Mouse (Mus musculus) stomach, postnatal 0 days (tissue): Measurements from ENCODE around the gene Tshz2.

Experiments used
- CTCF ChIP-seq: IDR thresholded peaks from 2 replicates; pipeline ENCODE4 v1.5.1; 2016; ENCODE audit warnings: antibody characterized with exemption, low read depth, mild to moderate bottlenecking, moderate library complexity
- EP300 ChIP-seq: optimal IDR thresholded peaks from 2 replicates; pipeline ENCODE3; 2016; ENCODE audit warnings: antibody characterized with exemption

- no peak for TF ChIP-seq CTCF
- no peak for TF ChIP-seq EP300
Measured at GRCm38 (mm10) chr2:169647091-169647490, 14.3 kb downstream of the Tshz2 start.
